Mouse (Mus musculus) urinary bladder, postnatal 0 days (tissue): Measurements from ENCODE around the gene Nop2. TPM values are rescaled to one million over a fixed set of nuclear protein-coding genes. Genes with fewer than 3 reads are reported as not detected.

ENCODE experiments used
- microRNA-seq: library from miRNA; unstranded; fragments of <30 nt; microRNA quantifications from one replicate; pipeline ENCODE4, GENCODE M21; 2016
- polyA plus RNA-seq: library from polyadenylated mRNA; unstranded; fragments of >200 nt; fragmentation: Nextera tagmentation; extraction: Ambion mirVana; gene quantifications from 2 replicates; pipeline ENCODE4 v1.2.1, GENCODE M21; 2015

Gene Nop2
- 31.6 and 32.2 TPM in 2 replicates for polyA plus RNA-seq

DNA sequence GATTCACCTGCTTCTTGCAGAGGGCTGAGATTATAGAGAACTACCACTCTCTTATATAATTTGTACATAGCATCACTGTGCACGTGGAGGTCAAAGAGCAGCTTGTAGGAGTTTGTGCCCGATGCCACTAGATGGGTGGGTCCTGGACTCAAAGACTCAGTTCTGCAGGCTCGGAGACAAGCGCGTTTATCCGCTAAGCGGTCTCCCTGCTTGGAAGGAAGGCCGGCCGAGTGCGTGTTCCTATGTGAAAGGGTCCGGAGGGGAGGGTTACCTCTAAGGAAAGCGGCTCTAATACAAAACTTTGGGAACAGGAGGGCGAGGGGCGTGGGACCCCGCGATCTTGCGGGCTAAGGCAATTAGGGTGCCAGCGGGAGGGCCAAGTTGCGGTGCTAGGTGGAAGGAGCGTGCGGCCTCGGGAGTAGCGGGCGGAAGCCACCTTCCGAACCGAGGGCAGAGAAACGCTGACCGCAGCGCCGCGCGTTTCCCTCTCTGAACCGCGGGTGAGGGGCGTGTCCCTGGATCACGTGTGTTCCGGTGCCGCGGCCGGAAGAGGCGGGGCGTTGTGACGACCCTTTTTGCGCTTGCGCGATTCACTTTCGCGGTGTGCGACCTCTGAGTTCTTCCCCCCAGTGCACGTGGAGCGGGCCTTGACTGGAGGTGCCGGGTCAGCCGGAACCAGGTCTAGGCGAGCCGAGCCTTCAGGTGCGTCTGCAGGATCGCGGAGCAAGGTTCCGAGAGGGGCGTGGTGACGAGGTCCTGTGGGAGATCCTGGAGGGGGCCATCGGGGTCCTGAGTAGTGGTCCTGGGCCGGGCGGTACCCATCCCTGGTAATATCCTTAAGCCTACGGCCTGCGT, at the start of gene Nop2:
Nop2 (plus strand) TSS at position 608 of the 855 bp plus-strand sequence.

DNA sequence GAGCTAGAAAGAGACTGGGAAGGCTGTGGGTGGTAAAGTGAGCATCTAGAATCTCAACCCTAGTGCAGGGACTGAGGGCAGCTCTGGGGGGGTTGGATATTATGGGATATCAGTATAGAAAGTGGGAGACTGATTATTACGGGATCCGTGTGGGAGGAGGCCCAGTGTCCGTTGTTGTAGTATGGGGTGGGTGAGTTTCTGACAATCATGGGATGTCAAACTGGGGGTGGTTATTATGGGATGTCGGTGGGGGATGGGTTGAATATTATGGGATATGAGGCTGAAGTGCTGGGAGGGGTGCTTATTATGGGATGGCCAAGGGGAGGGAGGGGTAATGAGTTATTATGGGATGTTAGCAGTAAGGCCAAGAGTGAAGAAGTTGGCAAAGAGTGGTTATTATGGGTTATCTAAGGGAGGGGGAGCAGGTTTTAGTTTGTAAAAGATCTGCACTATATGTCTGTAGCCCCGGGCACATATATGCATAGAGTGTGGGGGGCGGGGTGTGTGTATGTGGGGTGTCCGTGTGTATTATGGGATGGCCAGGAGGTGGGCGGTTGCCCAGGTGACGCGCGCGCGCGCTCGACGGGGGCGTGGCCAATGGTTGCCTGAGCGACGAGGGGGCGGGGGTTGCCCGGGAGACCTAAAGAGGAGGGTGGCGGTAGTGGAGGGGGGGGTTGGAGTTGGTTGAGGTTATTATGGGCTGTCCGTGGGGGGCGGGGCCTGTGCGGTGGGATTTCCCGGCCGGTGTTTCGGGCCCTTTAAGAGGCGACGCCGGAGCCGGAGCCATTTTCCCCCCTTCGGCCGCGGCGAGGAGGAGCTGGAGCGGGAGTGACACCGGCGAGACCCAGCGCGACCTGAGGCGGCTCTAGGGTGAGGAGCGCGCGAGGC, 36.1 kb upstream of the Nop2 start, which contains the start of gene Chd4:
Chd4 (plus strand) TSS at position 591 of the 888 bp plus-strand sequence.

GRCm38 (mm10) chr6:125145001-125145400, 13.3 kb downstream of the Nop2 start, which contains the start of gene Iffo1:
Gene Iffo1 (plus strand): TSS chr6:125145241.

GRCm38 (mm10) chr6:125166051-125166751, 34.5 kb downstream of the Nop2 start, which contains the start of gene Gapdh:
Gene Gapdh (minus strand): TSS chr6:125166467.

GRCm38 (mm10) chr6:125191332-125192015, 59.8 kb downstream of the Nop2 start, which contains the start of the genes Ncapd2 and Mrpl51:
Gene Ncapd2 (minus strand): TSS chr6:125191701.
Gene Mrpl51 (plus strand): TSS chr6:125191801.

Small RNAs within 50 kb of the gene (microRNA-seq; reads per million reads assigned to microRNA genes)
- gene Mir7045 = not detected

Other genes with a start within 250 kb of the Nop2 start
- gene Cd4, start 243.7 kb upstream of the Nop2 start, polyA plus RNA-seq = 0.10 and 0.42 TPM in 2 replicates
- gene Lag3, start 220.2 kb upstream of the Nop2 start, polyA plus RNA-seq = 0.55 and 0.60 TPM in 2 replicates
- gene Ptms, start 211.8 kb upstream of the Nop2 start, polyA plus RNA-seq = 340 and 360 TPM in 2 replicates
- 285 and 313 TPM in 2 replicates for gene Mlf2, start 200.5 kb upstream of the Nop2 start, polyA plus RNA-seq
- 106 and 122 TPM in 2 replicates for gene Cops7a, start 166.4 kb upstream of the Nop2 start, polyA plus RNA-seq
- gene Pianp, start 135.2 kb upstream of the Nop2 start, polyA plus RNA-seq = 7.8 and 10.2 TPM in 2 replicates
- gene Zfp384, start 122.8 kb upstream of the Nop2 start, polyA plus RNA-seq = 6.0 and 6.6 TPM in 2 replicates
- 59.9 and 71.5 TPM in 2 replicates for gene Ing4, start 92.1 kb upstream of the Nop2 start, polyA plus RNA-seq
- 2.3 and 3.2 TPM in 2 replicates for gene Acrbp, start 82.2 kb upstream of the Nop2 start, polyA plus RNA-seq
- 2.4 and 3.2 TPM in 2 replicates for gene Lpar5, start 64.0 kb upstream of the Nop2 start, polyA plus RNA-seq
- 31.8 and 32.9 TPM in 2 replicates for gene Chd4, start 35.9 kb upstream of the Nop2 start, polyA plus RNA-seq
- gene Iffo1, start 13.3 kb downstream of the Nop2 start, polyA plus RNA-seq = 6.4 and 7.9 TPM in 2 replicates
- gene Gapdh, start 34.6 kb downstream of the Nop2 start, polyA plus RNA-seq = 1,713 and 1,923 TPM in 2 replicates
- gene Ncapd2, start 59.8 kb downstream of the Nop2 start, polyA plus RNA-seq = 13.4 and 20.9 TPM in 2 replicates
- 189 and 192 TPM in 2 replicates for gene Mrpl51, start 59.9 kb downstream of the Nop2 start, polyA plus RNA-seq
- 2.8 and 3.3 TPM in 2 replicates for gene Vamp1, start 83.6 kb downstream of the Nop2 start, polyA plus RNA-seq
- 8.8 and 9.1 TPM in 2 replicates for gene Tapbpl, start 100.0 kb downstream of the Nop2 start, polyA plus RNA-seq
- gene Cd27, start 105.1 kb downstream of the Nop2 start, polyA plus RNA-seq = 1.2 and 1.3 TPM in 2 replicates
- gene Tuba3a, start 154.1 kb downstream of the Nop2 start, polyA plus RNA-seq = 0.26 and 0.28 TPM in 2 replicates
- gene Ltbr, start 182.0 kb downstream of the Nop2 start, polyA plus RNA-seq = 109 and 119 TPM in 2 replicates
- 0.98 and 1.1 TPM in 2 replicates for gene Scnn1a, start 188.8 kb downstream of the Nop2 start, polyA plus RNA-seq
- gene Tnfrsf1a, start 217.5 kb downstream of the Nop2 start, polyA plus RNA-seq = 87.8 and 96.6 TPM in 2 replicates
- 6.4 and 6.6 TPM in 2 replicates for gene Plekhg6, start 248.9 kb downstream of the Nop2 start, polyA plus RNA-seq